Mouse (Mus musculus) natural killer cell, adult 2 months (primary cell): Measurements from ENCODE around the gene Krt222.
"Not testable (repeated sequence)": the region's sequence is repeated elsewhere in the genome, so short reads cannot be mapped to it uniquely, and the experiment has no call there.

Source experiments
- DNase-seq, 2 experiments: peaks; one replicate each; pipeline ENCODE4 v3.0.0; 2022; ENCODE audit warnings: low spot score in 2 of 2

Krt222 gene

GRCm38 (mm10) chr11:99243820-99244374, at the start of gene Krt222:
TSS of gene Krt222 (minus strand) at chr11:99244085.
- peak in 1 of 2 experiments; percentile 21 for DNase-seq

- DNase-seq, result peak in 1 of 2 experiments; percentile 44
Measured at GRCm38 (mm10) chr11:99292846-99293245, 49.0 kb upstream of the Krt222 start.

GRCm38 (mm10) chr11:99284833-99285312, 41.0 kb upstream of the Krt222 start, which contains the start of gene Krt24:
TSS of gene Krt24 (minus strand) at chr11:99285262.
- DNase-seq, result no peak

GRCm38 (mm10) chr11:99284011-99284410, 40.1 kb upstream of the Krt222 start:
- no peak for DNase-seq

- DNase-seq, result no peak
Measured at GRCm38 (mm10) chr11:99283334-99283733, 39.4 kb upstream of the Krt222 start.

DNA sequence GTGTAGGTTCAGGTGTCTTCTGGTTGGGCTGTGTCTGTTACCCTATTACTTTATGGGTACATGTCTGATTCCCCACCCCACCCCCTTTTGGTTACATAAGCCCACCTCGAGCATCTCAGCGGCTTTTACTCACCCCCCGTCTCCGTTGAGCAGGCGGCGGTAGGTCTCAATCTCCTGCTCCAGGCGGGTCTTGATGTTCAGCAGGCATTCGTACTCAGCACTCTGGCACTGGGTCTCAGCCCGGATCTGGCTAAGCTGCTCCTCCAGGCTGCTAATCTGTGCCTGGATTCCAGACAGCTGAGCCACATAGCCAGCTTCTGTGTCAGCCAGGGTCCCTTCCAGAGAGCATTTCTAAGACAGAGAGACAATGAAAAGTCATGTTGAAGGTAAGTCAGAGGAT, 37.2 kb upstream of the Krt222 start:
- no peak for DNase-seq

- no peak for DNase-seq
Measured at GRCm38 (mm10) chr11:99279986-99280385, 36.1 kb upstream of the Krt222 start.

- no peak for DNase-seq
Measured at GRCm38 (mm10) chr11:99276786-99277185, 32.9 kb upstream of the Krt222 start.

- DNase-seq, result no peak
Measured at GRCm38 (mm10) chr11:99275624-99276023, 31.7 kb upstream of the Krt222 start.

- no peak for DNase-seq
Measured at GRCm38 (mm10) chr11:99272721-99273120, 28.8 kb upstream of the Krt222 start.

GRCm38 (mm10) chr11:99269192-99269591, 25.3 kb upstream of the Krt222 start:
- no peak for DNase-seq

DNA sequence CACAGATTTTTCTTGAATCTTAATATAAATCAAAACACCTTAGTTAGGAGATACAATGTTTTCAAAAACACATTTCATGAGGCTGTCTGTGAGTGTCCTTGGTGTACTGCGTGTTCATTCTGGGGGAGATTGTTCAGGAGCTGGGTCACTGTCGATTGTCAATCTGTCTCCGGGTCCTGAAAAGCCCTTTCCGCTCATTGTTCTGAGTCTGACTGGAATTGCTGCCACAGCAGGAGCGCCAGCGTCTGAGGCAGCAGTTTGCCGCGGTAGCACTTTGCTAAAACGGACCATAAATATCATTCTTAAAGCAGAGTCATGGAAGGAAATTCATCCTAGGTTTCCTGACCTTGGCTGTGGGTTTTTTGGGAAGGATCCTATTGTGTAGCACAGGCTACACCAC, 21.9 kb upstream of the Krt222 start:
- no peak for DNase-seq

GRCm38 (mm10) chr11:99265220-99265619, 21.3 kb upstream of the Krt222 start:
- no peak for DNase-seq

- no peak for DNase-seq
Measured at GRCm38 (mm10) chr11:99256213-99256612, 12.3 kb upstream of the Krt222 start.

DNA sequence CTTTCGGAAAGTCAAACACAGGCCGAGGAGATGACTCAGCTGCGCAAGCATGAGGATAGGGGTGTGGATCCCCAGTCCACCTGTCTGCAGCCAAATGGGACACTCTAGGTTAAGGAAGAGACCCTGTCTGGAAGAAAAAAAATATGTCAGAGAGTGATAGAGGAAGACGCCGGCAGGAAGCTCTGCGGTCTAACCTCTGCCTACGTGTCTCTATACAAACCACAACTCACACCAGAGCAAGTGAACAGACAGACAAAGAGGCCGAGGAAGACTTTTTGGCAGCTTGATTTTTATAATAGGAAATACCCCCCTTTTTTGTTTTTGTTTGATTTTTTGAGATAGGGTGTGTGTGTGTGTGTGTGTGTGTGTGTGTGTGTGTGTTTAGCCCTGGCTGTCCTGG, 11.4 kb upstream of the Krt222 start:
- DNase-seq, result no peak

DNA sequence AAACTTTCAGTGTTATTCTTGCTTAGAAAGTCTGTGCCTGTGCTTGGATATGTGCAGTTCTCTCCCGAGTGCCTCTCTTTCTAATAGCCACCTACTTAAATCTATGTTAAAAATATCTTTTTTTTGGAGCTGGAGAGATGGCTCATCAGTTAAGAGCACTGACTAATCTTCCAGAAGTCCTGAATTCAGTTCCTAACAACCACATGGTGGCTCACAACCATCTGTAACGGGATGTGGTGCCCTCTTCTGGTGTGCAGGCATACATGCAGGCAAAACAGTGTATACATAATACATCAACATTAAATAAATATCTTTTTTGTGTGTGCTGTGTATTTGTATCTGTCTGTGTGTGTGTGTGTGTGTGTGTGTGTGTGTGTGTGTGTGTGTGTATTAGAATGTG, 10.0 kb upstream of the Krt222 start:
- no peak for DNase-seq

- DNase-seq, result no peak
Measured at GRCm38 (mm10) chr11:99252671-99253070, 8.8 kb upstream of the Krt222 start.

GRCm38 (mm10) chr11:99250666-99251065, 6.8 kb upstream of the Krt222 start:
- no peak for DNase-seq

GRCm38 (mm10) chr11:99250241-99250640, 6.4 kb upstream of the Krt222 start:
- DNase-seq, result no peak

DNA sequence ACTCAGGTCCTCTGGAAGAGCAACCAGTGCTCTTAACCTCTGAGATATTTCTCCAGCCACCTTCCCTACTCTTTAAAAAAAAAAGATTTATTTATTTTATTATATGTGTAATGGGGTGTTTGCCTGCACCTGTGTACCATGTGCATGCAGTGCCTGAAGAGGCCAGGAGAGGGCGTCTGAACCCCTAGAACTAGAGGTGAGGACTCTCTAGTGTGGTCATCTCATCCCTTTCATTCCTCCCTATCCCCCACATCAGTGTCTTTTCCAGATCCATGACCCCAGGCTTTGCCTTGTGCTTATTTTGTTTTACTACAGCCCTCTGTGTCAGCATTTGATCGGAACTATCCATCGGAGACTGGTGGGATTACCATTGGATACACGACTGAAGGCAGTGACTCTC, 5.2 kb upstream of the Krt222 start:
- DNase-seq, result peak in 1 of 2 experiments; percentile 15

DNA sequence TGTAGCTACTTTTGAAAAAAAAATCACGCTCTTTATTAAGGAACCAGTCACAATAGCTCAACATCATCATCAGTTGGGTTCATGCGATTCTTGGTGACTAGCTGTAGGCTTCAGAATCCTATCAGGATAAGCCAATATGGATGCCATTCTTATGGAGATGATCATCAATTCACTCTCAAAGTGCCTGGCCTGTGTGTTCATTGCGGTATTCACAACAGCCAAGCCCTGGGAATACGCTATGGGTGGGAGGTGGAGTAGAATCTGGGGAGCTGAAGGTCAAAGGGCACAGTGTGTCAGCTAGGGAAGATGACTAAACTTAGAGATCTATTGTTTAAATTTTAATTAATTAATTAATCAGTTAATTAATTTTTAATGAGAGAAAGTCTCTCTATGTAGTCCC, 4.0 kb upstream of the Krt222 start:
- no peak for DNase-seq

DNA sequence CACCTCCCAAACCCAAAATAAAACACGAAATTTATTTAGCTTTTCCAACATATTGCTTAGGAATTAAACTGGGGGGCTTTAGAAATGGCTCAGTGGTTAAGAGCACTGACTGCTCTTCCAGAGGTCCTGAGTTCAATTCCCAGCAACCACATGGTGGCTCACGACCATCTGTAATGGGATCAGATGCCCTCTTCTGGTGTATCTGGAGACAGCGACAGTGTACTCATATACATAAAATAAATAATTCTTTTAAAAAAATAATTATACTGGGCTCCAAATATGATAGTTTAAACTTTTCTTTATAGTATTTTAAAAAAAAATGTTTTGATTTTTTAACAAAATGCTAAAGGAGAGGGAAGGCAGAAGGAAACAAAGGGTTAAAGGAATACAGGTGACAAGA, 634 bp upstream of the Krt222 start:
- not testable (repeated sequence) for DNase-seq

DNA sequence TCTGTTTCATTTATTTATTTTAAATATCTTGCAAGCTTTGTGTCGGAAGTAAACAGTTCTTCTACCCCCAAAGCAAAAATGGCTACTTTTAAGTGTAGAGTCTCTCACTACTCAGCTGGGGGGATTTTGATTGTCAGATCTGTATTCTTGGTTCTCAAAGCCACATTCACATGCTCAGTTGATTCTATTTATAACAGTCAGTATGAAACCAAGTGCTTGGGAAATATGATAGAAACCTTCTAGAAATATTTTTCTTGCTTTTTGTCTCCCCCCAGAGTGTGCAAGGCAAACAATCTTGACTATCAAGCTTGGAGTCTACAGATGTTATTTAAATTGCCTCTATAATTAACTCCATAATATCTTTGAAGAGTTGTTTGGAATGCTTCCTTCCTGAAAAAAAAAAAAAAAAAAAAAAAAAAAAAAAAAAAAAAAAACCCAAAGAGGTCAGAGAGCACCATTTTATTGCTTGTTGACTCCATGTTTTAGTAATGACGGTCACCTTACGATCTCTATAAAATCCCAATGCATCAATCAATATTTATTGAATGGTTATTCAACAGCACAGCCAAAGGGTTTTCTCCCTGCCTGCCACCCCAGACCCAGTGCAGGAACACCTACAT, 575 bp downstream of the Krt222 start:
- no peak for DNase-seq

GRCm38 (mm10) chr11:99242056-99242455, 1.8 kb downstream of the Krt222 start:
- DNase-seq, result no peak
